Mouse (Mus musculus): ENCODE results near the gene Sbno2. TPM values are rescaled to one million over a fixed set of nuclear protein-coding genes. Genes with fewer than 3 reads are reported as not detected.

Gene Sbno2
- polyA plus RNA-seq, 1 experiment from 2014 or later = 9.6 TPM

- no peak overlapping the region for H3K4me2 ChIP-seq (ENCODE audit: low read length)
- H3K4me3 ChIP-seq (replicated peaks; ENCODE audit: low read depth, low read length) = no peak overlapping the region
- H3K36me3 ChIP-seq (ENCODE audit: insufficient read depth, low read length) = no peaks in the 10 kb centered on the region
- TF ChIP-seq CTCF (IDR thresholded peaks at IDR 0.05; ENCODE audit: low read depth) = no peak
- no peak for DNase-seq (ENCODE audit: low spot score)
- WGBS = 80% methylated on average over 12 of the region's 12 CpGs
- no peaks in the 10 kb centered on the region for H3K9me3 ChIP-seq (replicated peaks; ENCODE audit: low read length)
- H3K4me1 ChIP-seq (replicated peaks; ENCODE audit: insufficient read depth, low read length) = peaks cover 8% of the 10 kb centered on the region; the same call in 1 of the 2 replicates
- H3K27me3 ChIP-seq (ENCODE audit: insufficient read depth, low read length) = no peaks in the 10 kb centered on the region
- H3K27ac ChIP-seq = no peak overlapping the region
- no peak overlapping the region for H3K9ac ChIP-seq (ENCODE audit: low read depth, low read length)
- no peak for ATAC-seq (replicated peaks; ENCODE audit: low FRiP score, low read depth)
Measured at GRCm38 (mm10) chr10:80022164-80022563, 83.2 kb downstream of the Sbno2 start.

GRCm38 (mm10) chr10:80021320-80021641 is 84.1 kb downstream of the Sbno2 start:
- H3K27me3 ChIP-seq (ENCODE audit: insufficient read depth, low read length) = no peaks in the 10 kb centered on the region
- no peak overlapping the region for H3K4me2 ChIP-seq (ENCODE audit: low read length)
- 91% methylated on average over 13 of the region's 13 CpGs for WGBS
- H3K4me1 ChIP-seq (replicated peaks; ENCODE audit: insufficient read depth, low read length) = peaks cover 8% of the 10 kb centered on the region; the same call in 1 of the 2 replicates
- H3K27ac ChIP-seq = no peak overlapping the region
- ATAC-seq (replicated peaks; ENCODE audit: low FRiP score, low read depth) (no peak), DNase-seq (ENCODE audit: low spot score) (no peak)
- TF ChIP-seq CTCF (IDR thresholded peaks at IDR 0.05; ENCODE audit: low read depth) = no peak
- no peak overlapping the region for H3K9ac ChIP-seq (ENCODE audit: low read depth, low read length)
- no peak overlapping the region for H3K4me3 ChIP-seq (replicated peaks; ENCODE audit: low read depth, low read length)
- no peaks in the 10 kb centered on the region for H3K9me3 ChIP-seq (replicated peaks; ENCODE audit: low read length)
- H3K36me3 ChIP-seq (ENCODE audit: insufficient read depth, low read length) = no peaks in the 10 kb centered on the region

GRCm38 (mm10) chr10:80020603-80021319 is 84.6 kb downstream of the Sbno2 start:
- WGBS = 82% methylated on average over 18 of the region's 18 CpGs
- H3K4me1 ChIP-seq (replicated peaks; ENCODE audit: insufficient read depth, low read length) = peaks cover 8% of the 10 kb centered on the region; the same call in 1 of the 2 replicates
- peak overlapping the region; percentile 35; the same call in 1 of the 2 replicates for H3K9ac ChIP-seq (ENCODE audit: low read depth, low read length)
- no peak for ATAC-seq (replicated peaks; ENCODE audit: low FRiP score, low read depth)
- DNase-seq (ENCODE audit: low spot score) = no peak
- H3K36me3 ChIP-seq (ENCODE audit: insufficient read depth, low read length) = no peaks in the 10 kb centered on the region
- peak; percentile 20; the same call in 1 of the 2 replicates for TF ChIP-seq CTCF (IDR thresholded peaks at IDR 0.05; ENCODE audit: low read depth)
- H3K27ac ChIP-seq = no peak overlapping the region
- H3K4me3 ChIP-seq (replicated peaks; ENCODE audit: low read depth, low read length) = no peak overlapping the region
- H3K4me2 ChIP-seq (ENCODE audit: low read length) = no peak overlapping the region; the same call in 1 of the 2 replicates
- no peaks in the 10 kb centered on the region for H3K27me3 ChIP-seq (ENCODE audit: insufficient read depth, low read length)
- no peaks in the 10 kb centered on the region for H3K9me3 ChIP-seq (replicated peaks; ENCODE audit: low read length)

GRCm38 (mm10) chr10:80020191-80020590 is 85.2 kb downstream of the Sbno2 start:
- Histone ChIP-seq H3K4me1 (replicated peaks; ENCODE audit: insufficient read depth, low read length) (peaks cover 8% of the 10 kb centered on the region; the same call in 1 of the 2 replicates), H3K9me3 (replicated peaks; ENCODE audit: low read length) (no peaks in the 10 kb centered on the region), H3K4me3 (replicated peaks; ENCODE audit: low read depth, low read length) (peak overlapping the region; percentile 17), H3K27ac (no peak overlapping the region), H3K4me2 (ENCODE audit: low read length) (peak overlapping the region; percentile 46), H3K9ac (ENCODE audit: low read depth, low read length) (peak overlapping the region; percentile 35; the same call in 1 of the 2 replicates), H3K36me3 (ENCODE audit: insufficient read depth, low read length) (no peaks in the 10 kb centered on the region), H3K27me3 (ENCODE audit: insufficient read depth, low read length) (no peaks in the 10 kb centered on the region)
- DNase-seq (ENCODE audit: low spot score) (no peak), ATAC-seq (replicated peaks; ENCODE audit: low FRiP score, low read depth) (no peak)
- no peak for TF ChIP-seq CTCF (IDR thresholded peaks at IDR 0.05; ENCODE audit: low read depth)
- 44% methylated on average over 11 of the region's 11 CpGs for WGBS

GRCm38 (mm10) chr10:80019471-80020131 is 85.8 kb downstream of the Sbno2 start:
- 14% methylated on average over 20 of the region's 20 CpGs for whole genome bisulfite sequencing
- Histone ChIP-seq H3K27me3 (ENCODE audit: insufficient read depth, low read length) (no peaks in the 10 kb centered on the region), H3K27ac (no peak overlapping the region; the same call in 1 of the 2 replicates), H3K36me3 (ENCODE audit: insufficient read depth, low read length) (no peaks in the 10 kb centered on the region), H3K4me1 (replicated peaks; ENCODE audit: insufficient read depth, low read length) (peaks cover 8% of the 10 kb centered on the region; the same call in 1 of the 2 replicates), H3K9me3 (replicated peaks; ENCODE audit: low read length) (no peaks in the 10 kb centered on the region), H3K9ac (ENCODE audit: low read depth, low read length) (peak overlapping the region; percentile 35; the same call in 1 of the 2 replicates), H3K4me2 (ENCODE audit: low read length) (peak overlapping the region; percentile 46), H3K4me3 (replicated peaks; ENCODE audit: low read depth, low read length) (peak overlapping the region; percentile 17)
- TF ChIP-seq CTCF (IDR thresholded peaks at IDR 0.05; ENCODE audit: low read depth) = peak; percentile 30; the same call in 1 of the 2 replicates
- DNase-seq (ENCODE audit: low spot score) (peak; percentile 68), ATAC-seq (replicated peaks; ENCODE audit: low FRiP score, low read depth) (peak; percentile 45; the same call in 1 of the 2 replicates)

GRCm38 (mm10) chr10:80018739-80019297 is 86.6 kb downstream of the Sbno2 start:
- peaks cover 8% of the 10 kb centered on the region; the same call in 1 of the 2 replicates for H3K4me1 ChIP-seq (replicated peaks; ENCODE audit: insufficient read depth, low read length)
- DNase-seq (ENCODE audit: low spot score) = no peak
- no peak overlapping the region for H3K4me3 ChIP-seq (replicated peaks; ENCODE audit: low read depth, low read length)
- 5% methylated on average over 15 of the region's 15 CpGs for WGBS
- 0 out of 2 replicates have a peak, but pooled peaks cover 2% of the 10 kb centered on the region for H3K27me3 ChIP-seq (ENCODE audit: insufficient read depth, low read length)
- H3K9ac ChIP-seq (ENCODE audit: low read depth, low read length) = 0 out of 2 replicates have a peak overlapping the region, but pooled peaks have one; percentile 1
- no peak overlapping the region for H3K27ac ChIP-seq
- H3K9me3 ChIP-seq (replicated peaks; ENCODE audit: low read length) = no peaks in the 10 kb centered on the region
- ATAC-seq (replicated peaks; ENCODE audit: low FRiP score, low read depth) = peak; percentile 55
- no peaks in the 10 kb centered on the region for H3K36me3 ChIP-seq (ENCODE audit: insufficient read depth, low read length)
- peak overlapping the region; percentile 2 for H3K4me2 ChIP-seq (ENCODE audit: low read length)
- no peak for TF ChIP-seq CTCF (IDR thresholded peaks at IDR 0.05; ENCODE audit: low read depth)

All from kidney, postnatal 0 days (tissue).